Mouse (Mus musculus) kidney, adult 2 months (tissue): ENCODE results near the gene Nop9. TPM values are rescaled to one million over a fixed set of nuclear protein-coding genes. Genes with fewer than 3 reads are reported as not detected.

ENCODE experiments used
- DNase-seq: peaks from one replicate; pipeline ENCODE4 v3.0.0; 2021
- H3K27ac ChIP-seq: fragments of 200-500 bp; 2 replicates; pipeline ENCODE4 v1.5.1; 2012; ENCODE audit warnings: low read depth, low read length, control low read depth, inconsistent platforms; ENCODE audit not compliant: insufficient read depth
- H3K27me3 ChIP-seq: fragments of 200-500 bp; replicated peaks from 2 replicates; pipeline ENCODE4 v1.6.1; 2012; ENCODE audit warnings: mild to moderate bottlenecking, moderate library complexity, low read length, inconsistent platforms; ENCODE audit not compliant: control insufficient read depth, insufficient read depth
- H3K36me3 ChIP-seq: fragments of 200-500 bp; 2 replicates; pipeline ENCODE4 v1.6.1; 2012; ENCODE audit warnings: mild to moderate bottlenecking, moderate library complexity, low read length, inconsistent platforms; ENCODE audit not compliant: control insufficient read depth, insufficient read depth
- H3K4me1 ChIP-seq: fragments of 200-500 bp; 2 replicates; pipeline ENCODE4 v1.6.1; 2011; ENCODE audit warnings: low read length; ENCODE audit not compliant: control insufficient read depth, insufficient read depth
- H3K4me3 ChIP-seq: fragments of 200-500 bp; 2 replicates; pipeline ENCODE4 v1.5.1; 2011; ENCODE audit warnings: mild to moderate bottlenecking, low read depth, low read length, control low read depth; ENCODE audit not compliant: insufficient read depth
- CTCF ChIP-seq: fragments of 200-500 bp; conservative IDR thresholded peaks from 2 replicates; pipeline ENCODE4 v1.5.1; 2011; ENCODE audit warnings: low read depth, mild to moderate bottlenecking, control low read depth, low read length, moderate library complexity, mixed read lengths; ENCODE audit not compliant: insufficient read depth, insufficient read length
- POLR2A ChIP-seq: fragments of 200-500 bp; IDR thresholded peaks from one replicate; pipeline ENCODE4 v1.6.1; 2011; ENCODE audit warnings: low read depth, low read length, control low read depth
- WGBS: fragments of 180-500 bp; shearing (Covaris S2); methylation state at CpG from one replicate; pipeline ENCODE4 v1.1.7; 2018; 5-methylcytosine and 5-hydroxymethylcytosine counted together
- polyA plus RNA-seq: library from polyadenylated mRNA; depleted of rRNA; stranded (reverse); fragments of >200 nt; gene quantifications from 2 replicates; pipeline ENCODE4 v1.2.3, GENCODE M21; 2012

Gene Nop9
- polyA plus RNA-seq, 1 experiment: 12.9 TPM

GRCm38 (mm10) chr14:55720666-55721065, 24.8 kb upstream of the Nop9 start:
- H3K27me3 ChIP-seq: no peaks in the 10 kb centered on the region
- 67% methylated on average over 12 of the region's 12 CpGs for WGBS

DNA sequence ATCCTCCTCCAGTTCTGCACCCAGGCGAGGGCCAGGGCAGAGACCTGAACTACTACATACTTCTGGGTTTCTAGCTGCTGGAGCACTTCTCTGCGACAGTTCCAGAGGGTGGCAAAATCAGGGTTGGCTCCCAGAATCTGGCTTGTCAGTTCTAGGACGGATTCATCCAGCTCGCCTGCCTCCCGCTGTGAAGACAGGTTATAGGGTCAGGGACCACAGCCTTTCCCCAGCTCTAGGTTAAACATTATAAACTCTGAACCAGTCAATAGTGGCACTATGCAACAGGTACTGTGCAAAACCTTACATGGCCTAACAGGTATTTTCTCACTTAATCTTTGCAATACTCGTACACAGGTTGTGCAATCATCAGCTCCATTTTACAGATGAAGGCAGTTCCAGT, 24.4 kb upstream of the Nop9 start:
- H3K4me3 ChIP-seq: peak overlapping the region; percentile 23; the same call in 1 of the 2 replicates

More at GRCm38 (mm10) chr14:55720666-55721065, 24.8 kb upstream of the Nop9 start:
- peak overlapping the region; percentile 23; the same call in 1 of the 2 replicates for H3K4me3 ChIP-seq
- peaks cover 20% of the 10 kb centered on the region; the same call in 1 of the 2 replicates for H3K4me1 ChIP-seq
- H3K27ac ChIP-seq: peak overlapping the region; percentile 77
- peak; percentile 35 for DNase-seq
- H3K36me3 ChIP-seq: no peaks in the 10 kb centered on the region
- TF ChIP-seq POLR2A: no peak
- TF ChIP-seq CTCF: no peak

DNA sequence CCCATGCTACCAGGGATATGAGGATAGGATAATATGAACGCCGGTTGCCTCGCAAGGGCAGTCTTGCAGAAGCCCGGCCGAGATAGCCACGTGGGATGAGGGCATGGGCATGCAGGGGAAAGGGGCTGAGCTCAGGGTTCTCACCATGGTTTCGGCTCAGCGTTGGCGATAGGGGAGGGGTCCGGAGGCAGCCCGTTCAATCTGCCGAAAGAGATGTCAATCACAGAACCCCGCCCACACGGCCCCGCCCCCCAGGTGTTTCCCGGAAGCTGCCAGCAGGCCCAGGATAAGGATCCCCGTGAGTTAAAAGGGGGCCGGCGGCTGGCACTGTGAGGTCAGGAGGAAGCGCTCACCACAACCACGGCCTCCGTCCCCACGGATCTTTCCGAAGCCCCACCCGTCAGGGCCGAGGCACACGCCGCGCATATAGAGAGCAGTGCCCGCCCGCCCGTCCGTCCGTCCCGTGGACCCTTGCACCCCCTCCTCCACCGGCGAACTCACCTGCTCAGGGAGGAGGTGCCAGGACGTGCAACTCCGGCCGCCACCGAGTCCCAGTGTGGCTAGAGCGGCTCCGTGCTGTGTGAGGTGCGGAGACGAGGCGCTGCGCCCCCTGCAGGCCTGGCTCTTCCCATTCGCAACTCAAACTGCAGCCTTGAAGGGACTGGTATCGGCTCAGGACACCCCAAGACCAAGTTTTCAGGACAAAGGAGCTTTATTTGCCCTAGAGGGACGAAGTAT, 23.6 kb upstream of the Nop9 start, which contains the start of gene Rabggta:
Gene Rabggta (minus strand): TSS at position 564 of the 738 bp plus-strand sequence.
- Histone ChIP-seq H3K36me3 (no peaks in the 10 kb centered on the region), H3K4me1 (peaks cover 20% of the 10 kb centered on the region; the same call in 1 of the 2 replicates), H3K27ac (peak within 1 kb of the TSS; percentile 88), H3K4me3 (peak within 1 kb of the TSS; percentile 92), H3K27me3 (no peaks in the 10 kb centered on the region)
- TF ChIP-seq POLR2A (no peak), CTCF (peak; percentile 92)
- WGBS: under 1% methylated on average over 50 of the region's 50 CpGs
- DNase-seq: peak; percentile 97

More for the DNA sequence above, 24.4 kb upstream of the Nop9 start:
- peak; percentile 84 for DNase-seq
- H3K27me3 ChIP-seq: no peaks in the 10 kb centered on the region
- no peaks in the 10 kb centered on the region for H3K36me3 ChIP-seq
- no peak for TF ChIP-seq CTCF
- no peak for TF ChIP-seq POLR2A
- WGBS: 48% methylated on average over 6 of the region's 6 CpGs
- H3K27ac ChIP-seq: peak overlapping the region; percentile 77
- peaks cover 20% of the 10 kb centered on the region; the same call in 1 of the 2 replicates for H3K4me1 ChIP-seq

DNA sequence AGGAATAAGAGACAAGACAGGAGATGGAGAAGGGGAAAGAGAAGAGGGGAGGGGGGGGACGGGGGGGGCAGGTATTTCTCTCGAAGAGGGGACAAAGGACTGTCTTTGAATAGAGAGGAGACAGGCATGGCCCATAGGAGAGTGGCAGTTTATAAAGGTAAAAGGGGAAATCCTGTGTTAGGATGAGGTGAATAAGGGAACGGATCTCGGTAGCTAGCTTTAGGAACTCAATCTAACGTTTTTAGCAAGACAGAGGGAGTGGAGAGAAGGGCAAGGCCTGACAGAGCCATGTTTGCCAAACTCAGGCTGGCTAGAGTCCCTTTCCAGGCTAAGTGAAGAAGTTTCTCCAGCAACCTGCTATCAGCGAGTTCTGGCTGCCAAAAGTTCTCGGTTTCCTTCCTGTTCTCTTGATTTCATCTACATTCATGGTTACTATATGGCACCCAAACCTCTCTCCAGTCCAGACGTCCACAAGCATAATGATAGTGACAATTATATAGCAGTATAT, 23.0 kb upstream of the Nop9 start:
- 46% methylated on average over 8 of the region's 8 CpGs for whole genome bisulfite sequencing
- peaks cover 15% of the 10 kb centered on the region; the same call in 1 of the 2 replicates for H3K4me1 ChIP-seq
- H3K27me3 ChIP-seq: no peaks in the 10 kb centered on the region
- H3K27ac ChIP-seq: no peak overlapping the region; the same call in 1 of the 2 replicates
- H3K4me3 ChIP-seq: no peak overlapping the region
- no peaks in the 10 kb centered on the region for H3K36me3 ChIP-seq
- DNase-seq: no peak
- TF ChIP-seq POLR2A: no peak
- no peak for TF ChIP-seq CTCF

GRCm38 (mm10) chr14:55723433-55723832, 22.1 kb upstream of the Nop9 start:
- no peak for TF ChIP-seq CTCF
- no peak for DNase-seq
- H3K4me1 ChIP-seq: peaks cover 10% of the 10 kb centered on the region; the same call in 1 of the 2 replicates
- H3K36me3 ChIP-seq: no peaks in the 10 kb centered on the region
- WGBS: 95% methylated on average over 7 of the region's 7 CpGs
- no peaks in the 10 kb centered on the region for H3K27me3 ChIP-seq
- no peak overlapping the region for H3K27ac ChIP-seq
- H3K4me3 ChIP-seq: no peak overlapping the region

DNA sequence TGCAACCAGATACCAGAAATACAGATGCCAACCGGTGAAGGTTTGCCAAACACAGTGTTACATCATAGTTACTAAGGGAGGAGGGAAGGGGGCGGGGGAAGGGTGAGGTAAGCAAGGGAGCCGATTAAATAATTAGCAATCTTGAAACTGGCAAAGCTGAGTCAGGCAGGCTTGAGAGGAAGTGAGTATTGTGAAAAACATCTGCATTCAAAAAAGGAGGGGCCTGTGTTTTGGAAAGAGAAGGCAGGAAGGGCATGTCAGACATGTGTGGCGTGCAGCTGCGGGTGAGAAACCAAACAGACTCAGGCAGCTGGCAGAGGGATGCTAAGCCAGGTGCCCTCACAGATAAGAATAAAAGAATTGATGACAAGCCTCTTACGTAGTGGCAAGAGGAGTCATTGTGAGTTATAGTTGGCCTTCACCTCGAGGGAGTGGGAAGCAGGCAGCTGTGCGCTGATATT, 21.1 kb upstream of the Nop9 start:
- Histone ChIP-seq H3K27me3 (no peaks in the 10 kb centered on the region), H3K36me3 (no peaks in the 10 kb centered on the region), H3K27ac (0 out of 2 replicates have a peak overlapping the region, but pooled peaks have one; percentile 24), H3K4me3 (no peak overlapping the region), H3K4me1 (peaks cover 10% of the 10 kb centered on the region; the same call in 1 of the 2 replicates)
- WGBS: 37% methylated on average over 8 of the region's 8 CpGs
- TF ChIP-seq POLR2A: no peak
- no peak for TF ChIP-seq CTCF
- peak; percentile 72 for DNase-seq

DNA sequence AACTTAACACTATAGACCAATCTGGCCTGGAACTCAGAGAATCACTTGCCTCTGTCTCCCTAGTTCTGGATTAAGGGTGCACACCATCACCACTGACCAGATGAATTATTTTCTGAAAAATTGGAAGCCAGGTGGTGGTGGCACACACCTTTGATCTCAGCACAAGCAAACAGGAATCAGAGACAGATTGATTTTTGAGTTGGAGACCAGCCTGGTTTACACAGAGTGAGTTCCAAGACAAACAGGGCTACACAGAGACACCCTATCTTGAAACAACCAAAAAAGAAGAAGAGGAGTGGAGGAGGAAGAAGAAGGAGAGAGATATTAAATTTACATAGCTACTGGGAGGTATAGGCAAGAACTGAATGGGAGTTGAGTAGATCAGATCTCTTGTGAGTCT, 19.2 kb upstream of the Nop9 start:
- no peaks in the 10 kb centered on the region for H3K27me3 ChIP-seq
- H3K27ac ChIP-seq: no peak overlapping the region
- H3K36me3 ChIP-seq: no peaks in the 10 kb centered on the region
- H3K4me3 ChIP-seq: no peak overlapping the region
- peaks cover 5% of the 10 kb centered on the region; the same call in 1 of the 2 replicates for H3K4me1 ChIP-seq
- TF ChIP-seq CTCF (no peak), POLR2A (no peak)
- no peak for DNase-seq
